Mouse (Mus musculus) neural tube, embryonic 13.5 days (tissue): ENCODE data around the gene Ppp1r15b. TPM values are rescaled to one million over a fixed set of nuclear protein-coding genes. Genes with fewer than 3 reads are reported as not detected.

Experiments
- ATAC-seq: fragments of 200-750 bp; cut with Nextera tagmentation; 2 replicates; pipeline ENCODE4 v1.8.0; 2017; ENCODE audit warnings: low read depth, mild to moderate bottlenecking, moderate TSS enrichment, moderate library complexity
- H3K27ac ChIP-seq: fragments of 300-500 bp; sonication (generic); replicated peaks from 2 replicates; pipeline ENCODE4 v1.5.1; 2015; ENCODE audit warnings: moderate library complexity, mild to moderate bottlenecking, inconsistent platforms
- H3K27me3 ChIP-seq: fragments of 300-500 bp; sonication (generic); 2 replicates; pipeline ENCODE4 v1.6.1; 2015; ENCODE audit warnings: mild to moderate bottlenecking, inconsistent platforms
- H3K36me3 ChIP-seq: fragments of 300-500 bp; sonication (generic); 2 replicates; pipeline ENCODE4 v1.6.1; 2015; ENCODE audit warnings: mild to moderate bottlenecking, inconsistent platforms
- H3K4me1 ChIP-seq: fragments of 300-500 bp; sonication (generic); replicated peaks from 2 replicates; pipeline ENCODE4 v1.6.1; 2015; ENCODE audit warnings: inconsistent platforms
- H3K4me2 ChIP-seq: fragments of 300-500 bp; sonication (generic); 2 replicates; pipeline ENCODE4 v1.6.1; 2015; ENCODE audit warnings: inconsistent platforms, mild to moderate bottlenecking, moderate library complexity
- H3K4me3 ChIP-seq: fragments of 300-500 bp; sonication (generic); 2 replicates; pipeline ENCODE4 v1.5.1; 2015; ENCODE audit warnings: mild to moderate bottlenecking, inconsistent platforms
- H3K9ac ChIP-seq: fragments of 300-500 bp; sonication (generic); 2 replicates; pipeline ENCODE4 v1.6.1; 2015; ENCODE audit warnings: moderate library complexity, mild to moderate bottlenecking, inconsistent platforms
- H3K9me3 ChIP-seq: fragments of 300-500 bp; sonication (generic); 2 replicates; pipeline ENCODE4 v1.6.1; 2016; ENCODE audit warnings: inconsistent platforms
- WGBS: fragments of 180-500 bp; shearing (Covaris S2); methylation state at CpG from one replicate; pipeline ENCODE4 v1.1.7; 2015; 5-methylcytosine and 5-hydroxymethylcytosine counted together
- polyA plus RNA-seq: library from polyadenylated mRNA; unstranded; fragments of >200 nt; fragmentation: Nextera tagmentation; extraction: Ambion mirVana; gene quantifications from 2 replicates; pipeline ENCODE4 v1.2.1, GENCODE M21; 2015

Ppp1r15b gene
- polyA plus RNA-seq, 1 experiment from 2014 or later: 27.8 TPM

DNA sequence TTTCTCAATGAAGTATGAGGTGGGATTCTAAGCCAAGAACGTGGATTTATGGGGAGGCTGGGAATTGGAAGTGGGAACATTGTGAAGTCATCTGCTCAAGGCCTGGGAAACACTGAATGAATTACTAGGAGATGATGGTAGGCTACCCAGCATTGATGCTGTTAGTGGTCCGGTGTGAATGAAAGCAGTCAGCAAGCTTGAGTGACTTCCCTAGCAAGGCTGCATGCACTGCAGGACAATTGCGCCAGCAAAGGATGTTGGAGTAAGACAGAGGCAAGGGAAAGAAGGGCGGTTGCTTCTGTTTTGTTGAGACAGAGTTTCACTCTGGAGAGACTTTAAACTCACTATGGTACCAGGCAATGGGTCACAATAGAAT lies 4.6 kb upstream of the Ppp1r15b start:
- no peak overlapping the region for H3K9ac ChIP-seq
- WGBS: 57% methylated on average over 4 of the region's 4 CpGs
- no peak overlapping the region for H3K27ac ChIP-seq

DNA sequence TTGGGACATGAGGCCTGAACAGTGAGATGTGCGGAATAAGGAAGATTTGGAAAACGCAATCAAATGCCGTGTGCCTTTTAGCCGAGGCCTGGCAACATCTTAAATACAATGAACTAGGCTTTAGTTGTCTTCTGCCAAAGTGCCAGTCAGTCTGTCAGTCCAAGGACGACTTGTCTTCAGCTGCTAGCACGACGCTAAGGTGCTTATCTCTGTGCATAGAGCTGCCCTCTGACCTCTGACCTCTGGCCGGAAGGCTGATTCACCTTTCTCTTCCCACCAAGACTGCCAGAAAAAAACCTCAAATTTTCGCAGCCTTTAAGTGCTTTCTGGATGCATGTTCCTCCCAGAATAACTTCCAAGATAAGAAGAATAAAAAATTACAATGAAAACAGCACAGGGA lies 3.6 kb upstream of the Ppp1r15b start:
- Histone ChIP-seq H3K36me3 (no peaks in the 10 kb centered on the region), H3K4me1 (peaks cover 17% of the 10 kb centered on the region), H3K9me3 (no peaks in the 10 kb centered on the region), H3K9ac (no peak overlapping the region), H3K4me2 (no peak overlapping the region), H3K4me3 (no peak overlapping the region), H3K27ac (no peak overlapping the region), H3K27me3 (no peaks in the 10 kb centered on the region)
- ATAC-seq: no peak
- WGBS: 85% methylated on average over 9 of the region's 9 CpGs

More for the DNA sequence above, 4.6 kb upstream of the Ppp1r15b start:
- no peak overlapping the region for H3K4me3 ChIP-seq
- ATAC-seq: no peak
- no peak overlapping the region for H3K4me2 ChIP-seq
- peaks cover 15% of the 10 kb centered on the region for H3K4me1 ChIP-seq
- H3K9me3 ChIP-seq: no peaks in the 10 kb centered on the region
- no peaks in the 10 kb centered on the region for H3K27me3 ChIP-seq
- no peaks in the 10 kb centered on the region for H3K36me3 ChIP-seq

- H3K4me2 ChIP-seq: peak overlapping the region; percentile 97
- peaks cover 40% of the 10 kb centered on the region for H3K4me1 ChIP-seq
- no peaks in the 10 kb centered on the region for H3K36me3 ChIP-seq
- ATAC-seq: no peak
- no peak overlapping the region for H3K9ac ChIP-seq
- no peaks in the 10 kb centered on the region for H3K27me3 ChIP-seq
- WGBS: 18% methylated on average over 16 of the region's 16 CpGs
- no peaks in the 10 kb centered on the region for H3K9me3 ChIP-seq
- no peak overlapping the region for H3K4me3 ChIP-seq
- H3K27ac ChIP-seq: peak overlapping the region; percentile 97
These were observed 1.3 kb upstream of the Ppp1r15b start for GRCm38 (mm10) chr1:133129471-133130221.

DNA sequence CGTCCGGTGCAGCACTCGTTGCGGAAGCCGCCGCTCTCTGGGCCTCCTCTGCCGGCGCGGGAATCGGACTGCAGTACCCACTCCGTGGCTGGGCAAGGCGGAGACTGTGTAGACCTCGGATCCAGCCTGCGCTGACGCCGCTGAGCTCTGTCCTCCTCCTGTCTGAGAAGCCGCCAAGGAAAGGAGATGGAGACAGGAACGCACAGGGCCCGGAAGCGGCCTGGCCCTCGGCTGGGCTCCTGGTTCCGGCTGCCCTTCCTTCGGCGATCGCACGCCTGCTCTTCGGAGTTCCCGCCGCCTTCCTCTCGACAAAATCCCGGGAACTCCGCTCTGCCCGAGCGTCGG lies 590 bp downstream of the Ppp1r15b start:
- Histone ChIP-seq H3K9ac (peak overlapping the region; percentile 97), H3K4me3 (peak overlapping the region; percentile 91), H3K4me2 (peak overlapping the region; percentile 97), H3K27ac (peak overlapping the region; percentile 97), H3K36me3 (peaks cover 10% of the 10 kb centered on the region), H3K4me1 (peaks cover 59% of the 10 kb centered on the region), H3K9me3 (no peaks in the 10 kb centered on the region), H3K27me3 (no peaks in the 10 kb centered on the region)
- ATAC-seq: no peak
- under 1% methylated on average over 35 of the region's 35 CpGs for WGBS

GRCm38 (mm10) chr1:133131936-133132335 lies 993 bp downstream of the Ppp1r15b start:
- ATAC-seq: no peak
- Histone ChIP-seq H3K4me2 (peak overlapping the region; percentile 97), H3K9me3 (no peaks in the 10 kb centered on the region), H3K27me3 (no peaks in the 10 kb centered on the region), H3K4me1 (peaks cover 61% of the 10 kb centered on the region), H3K4me3 (peak overlapping the region; percentile 91), H3K36me3 (peaks cover 14% of the 10 kb centered on the region), H3K9ac (peak overlapping the region; percentile 97), H3K27ac (peak overlapping the region; percentile 97)
- 1% methylated on average over 11 of the region's 11 CpGs for WGBS

- 11% methylated on average over 26 of the region's 26 CpGs for WGBS
- ATAC-seq: no peak
- Histone ChIP-seq H3K27ac (peak overlapping the region; percentile 97; the same call in 1 of the 2 replicates), H3K27me3 (no peaks in the 10 kb centered on the region), H3K4me2 (peak overlapping the region; percentile 97), H3K36me3 (peaks cover 21% of the 10 kb centered on the region), H3K4me1 (peaks cover 66% of the 10 kb centered on the region), H3K9ac (peak overlapping the region; percentile 97), H3K4me3 (peak overlapping the region; percentile 91), H3K9me3 (no peaks in the 10 kb centered on the region)
These were observed 1.7 kb downstream of the Ppp1r15b start for GRCm38 (mm10) chr1:133132388-133133326.

- H3K27me3 ChIP-seq: no peaks in the 10 kb centered on the region
- H3K9me3 ChIP-seq: no peaks in the 10 kb centered on the region
- H3K36me3 ChIP-seq: peaks cover 29% of the 10 kb centered on the region
- H3K9ac ChIP-seq: peak overlapping the region; percentile 97
- H3K4me2 ChIP-seq: peak overlapping the region; percentile 97
- no peak overlapping the region for H3K27ac ChIP-seq
- peaks cover 66% of the 10 kb centered on the region for H3K4me1 ChIP-seq
- no peak for ATAC-seq
- peak overlapping the region; percentile 91 for H3K4me3 ChIP-seq
- WGBS: 11% methylated on average over 2 of the region's 2 CpGs
These were observed 2.5 kb downstream of the Ppp1r15b start for GRCm38 (mm10) chr1:133133425-133133824.

DNA sequence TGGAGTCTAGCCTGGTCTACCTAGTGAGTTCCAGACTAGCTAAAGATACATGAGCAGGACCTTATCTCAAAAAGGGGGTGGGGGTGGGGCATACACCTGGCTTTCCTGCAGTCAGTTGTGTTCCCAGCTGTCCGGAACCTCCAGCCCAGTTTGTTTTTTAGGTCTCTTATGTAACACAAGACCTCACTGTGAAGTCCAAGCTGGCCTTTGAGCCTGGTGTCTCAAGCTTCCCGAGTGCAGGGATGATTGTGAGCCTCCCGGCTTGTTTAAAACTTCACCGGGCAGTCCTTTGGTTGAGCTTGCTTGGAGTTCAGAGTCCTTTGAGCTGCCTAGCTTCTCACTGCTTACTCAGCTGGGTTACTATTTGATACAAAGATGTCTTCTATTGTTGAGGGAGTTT lies 3.1 kb downstream of the Ppp1r15b start:
- ATAC-seq: no peak
- no peak overlapping the region for H3K27ac ChIP-seq
- no peaks in the 10 kb centered on the region for H3K9me3 ChIP-seq
- H3K9ac ChIP-seq: peak overlapping the region; percentile 97
- WGBS: 29% methylated on average over 4 of the region's 4 CpGs
- peaks cover 35% of the 10 kb centered on the region for H3K36me3 ChIP-seq
- peaks cover 66% of the 10 kb centered on the region for H3K4me1 ChIP-seq
- H3K4me2 ChIP-seq: peak overlapping the region; percentile 97
- H3K4me3 ChIP-seq: peak overlapping the region; percentile 91
- no peaks in the 10 kb centered on the region for H3K27me3 ChIP-seq

GRCm38 (mm10) chr1:133134881-133135280 lies 3.9 kb downstream of the Ppp1r15b start:
- H3K27me3 ChIP-seq: no peaks in the 10 kb centered on the region
- peak overlapping the region; percentile 97 for H3K4me2 ChIP-seq
- peaks cover 58% of the 10 kb centered on the region for H3K4me1 ChIP-seq
- peak overlapping the region; percentile 91 for H3K4me3 ChIP-seq
- ATAC-seq: no peak
- peak overlapping the region; percentile 97 for H3K9ac ChIP-seq
- 51% methylated on average over 4 of the region's 4 CpGs for WGBS
- H3K9me3 ChIP-seq: no peaks in the 10 kb centered on the region
- H3K27ac ChIP-seq: no peak overlapping the region
- H3K36me3 ChIP-seq: peaks cover 41% of the 10 kb centered on the region

DNA sequence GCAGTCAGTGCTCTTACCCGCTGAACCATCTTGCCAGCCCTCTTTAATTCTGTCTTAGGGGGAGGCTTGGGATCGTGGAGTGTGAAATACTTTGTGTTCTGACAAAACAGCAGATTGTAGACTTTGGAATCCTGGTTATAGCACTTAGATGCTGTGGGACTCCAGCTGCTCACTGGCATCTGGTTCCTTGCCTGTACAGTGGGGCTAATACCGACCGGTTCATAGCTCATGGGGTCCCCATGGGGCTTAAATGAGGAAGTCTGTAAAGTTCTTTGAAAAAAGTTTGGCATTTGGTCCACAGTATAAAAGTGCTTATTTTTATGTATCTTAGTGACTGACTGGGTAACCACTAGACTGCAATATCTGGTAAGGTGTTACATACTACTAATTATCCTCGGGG lies 4.9 kb downstream of the Ppp1r15b start:
- Histone ChIP-seq H3K4me2 (peak overlapping the region; percentile 97), H3K27ac (no peak overlapping the region), H3K9me3 (no peaks in the 10 kb centered on the region), H3K4me3 (peak overlapping the region; percentile 91), H3K4me1 (peaks cover 52% of the 10 kb centered on the region), H3K36me3 (peaks cover 50% of the 10 kb centered on the region), H3K27me3 (no peaks in the 10 kb centered on the region), H3K9ac (peak overlapping the region; percentile 39; the same call in 1 of the 2 replicates)
- WGBS: 71% methylated on average over 5 of the region's 5 CpGs
- no peak for ATAC-seq

DNA sequence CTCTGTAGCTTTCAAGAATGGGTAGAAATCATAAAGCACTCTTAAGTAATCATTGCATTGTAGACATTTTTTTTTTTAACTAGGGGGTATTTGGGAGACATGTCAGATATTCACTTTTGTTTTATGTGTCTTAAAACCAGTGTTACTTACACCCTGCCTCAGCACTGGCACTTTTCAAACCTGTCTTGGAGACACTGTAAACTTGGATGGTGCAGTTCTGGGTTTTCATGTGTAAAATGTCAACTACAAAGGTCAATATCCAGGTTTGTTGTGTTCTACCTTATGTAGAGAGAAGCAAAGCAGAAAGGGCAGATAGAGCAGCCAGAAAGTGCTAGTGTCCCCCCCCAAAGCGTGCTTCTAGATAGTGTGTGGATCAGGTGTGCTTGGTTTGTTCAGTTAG lies 7.5 kb downstream of the Ppp1r15b start:
- WGBS: 97% methylated on average over 1 of the region's 1 CpGs
- H3K36me3 ChIP-seq: peaks cover 64% of the 10 kb centered on the region

More for the DNA sequence above, 7.5 kb downstream of the Ppp1r15b start:
- Histone ChIP-seq H3K27me3 (no peaks in the 10 kb centered on the region), H3K27ac (no peak overlapping the region), H3K9me3 (no peaks in the 10 kb centered on the region), H3K4me1 (peaks cover 39% of the 10 kb centered on the region), H3K4me3 (no peak overlapping the region), H3K9ac (no peak overlapping the region), H3K4me2 (no peak overlapping the region)
- ATAC-seq: no peak
